Mouse (Mus musculus) heart, postnatal 0 days (tissue): ENCODE results near the gene Muc16.

Experiments
- CTCF ChIP-seq: IDR thresholded peaks from 2 replicates; pipeline ENCODE4 v1.5.1; 2016; ENCODE audit warnings: antibody characterized with exemption, control low read depth, low read depth
- EP300 ChIP-seq: IDR thresholded peaks from 2 replicates; pipeline ENCODE4 v1.6.1; 2016; ENCODE audit warnings: antibody characterized with exemption, low read depth

DNA sequence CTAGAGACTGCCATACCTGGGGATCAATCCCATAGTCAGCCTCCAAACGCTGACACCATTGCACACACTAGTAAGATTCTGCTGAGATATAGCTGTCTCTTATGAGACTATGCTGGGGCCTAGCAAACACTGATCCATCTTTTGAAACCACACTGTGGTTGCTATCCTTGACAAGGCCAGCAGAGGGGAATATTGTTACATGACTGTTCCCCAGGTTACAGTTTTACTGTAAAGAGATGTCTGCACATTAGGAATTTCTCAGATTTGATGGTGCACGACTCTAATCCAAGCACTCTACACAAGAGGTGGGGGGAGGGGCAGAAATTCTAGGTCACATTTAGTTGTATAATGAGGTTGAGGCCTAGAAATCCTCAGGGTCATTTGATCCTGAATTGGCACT lies 166.2 kb downstream of the Muc16 start:
- TF ChIP-seq CTCF, result no peak
- TF ChIP-seq EP300, result no peak
